Mouse (Mus musculus) heart, postnatal 14 days (tissue): Measurements from ENCODE around the gene Gm21812. TPM values are rescaled to one million over a fixed set of nuclear protein-coding genes. Genes with fewer than 3 reads are reported as not detected.
"Not testable (repeated sequence)": the region's sequence is repeated elsewhere in the genome, so short reads cannot be mapped to it uniquely, and the experiment has no call there.

Source experiments
- DNase-seq, 2 experiments: peaks; one replicate each; pipeline ENCODE4 v3.0.0; 2021 to 2022
- intact Hi-C: fragments of 180-260 bp; cut with DNase I; formaldehyde crosslinking; loops from one replicate; pipeline ENCODE4 v1.15.1; 2025
- long read RNA-seq, 2 experiments: library from polyadenylated mRNA; stranded (forward); transcript quantifications; one replicate each; pipeline ENCODE4 v2.0.0; 2021
- total RNA-seq, 2 experiments: library from RNA; stranded (reverse); gene quantifications; 2 replicates each; pipeline ENCODE4 v1.2.3; 2021

Gene Gm21812
- total RNA-seq = not detected
- long read RNA-seq, experiment 1 = 0 reads
- long read RNA-seq, experiment 2 = 0 reads

- intact Hi-C loops, DNase-seq: not testable (repeated sequence)
Measured at GRCm38 (mm10) chrY:9347084-9347483, at the start of gene Gm21812. Gm21812 (minus strand) TSS chrY:9347184.

Other genes starting within 250 kb of the Gm21812 start
- not detected for gene Gm21292, start 213.3 kb downstream of the Gm21812 start, total RNA-seq
- gene Gm21721, start 145.0 kb downstream of the Gm21812 start, total RNA-seq = not detected
- not detected for gene Gm21874, start 69.0 kb upstream of the Gm21812 start, total RNA-seq